Mouse (Mus musculus): ENCODE measurements around the gene Gga2.

Gga2 gene

GRCm38 (mm10) chr7:122000396-122000795 lies 20.6 kb downstream of the Gga2 start:
- DNase-seq, result no peak

- no peak for DNase-seq
Observed at GRCm38 (mm10) chr7:121995961-121996360, 25.1 kb downstream of the Gga2 start.

- peak; percentile 82 to 89 for DNase-seq
Observed at GRCm38 (mm10) chr7:121981307-121981871, 39.6 kb downstream of the Gga2 start, which contains the start of gene Cog7. Cog7 (minus strand) TSS chr7:121981711.

GRCm38 (mm10) chr7:121975031-121975430 lies 46.0 kb downstream of the Gga2 start:
- peak in 1 of 2 experiments; percentile 14 for DNase-seq

- DNase-seq, result no peak
Observed at GRCm38 (mm10) chr7:121971698-121972097, 49.3 kb downstream of the Gga2 start.

GRCm38 (mm10) chr7:121970250-121970649 lies 50.8 kb downstream of the Gga2 start:
- DNase-seq, result no peak

GRCm38 (mm10) chr7:121968816-121969215 lies 52.2 kb downstream of the Gga2 start:
- peak in 1 of 2 experiments; percentile 6 for DNase-seq

GRCm38 (mm10) chr7:121968242-121968641 lies 52.8 kb downstream of the Gga2 start:
- DNase-seq, result no peak

GRCm38 (mm10) chr7:121966169-121966568 lies 54.9 kb downstream of the Gga2 start:
- DNase-seq, result no peak

GRCm38 (mm10) chr7:121963883-121964398 lies 57.1 kb downstream of the Gga2 start:
- no peak for DNase-seq

- DNase-seq, result no peak
Observed at GRCm38 (mm10) chr7:121962571-121962959, 58.5 kb downstream of the Gga2 start.

- DNase-seq, result no peak
Observed at GRCm38 (mm10) chr7:121961913-121962570, 59.0 kb downstream of the Gga2 start.

- no peak for DNase-seq
Observed at GRCm38 (mm10) chr7:121955802-121956201, 65.2 kb downstream of the Gga2 start.

- no peak for DNase-seq
Observed at GRCm38 (mm10) chr7:121954891-121955669, 65.9 kb downstream of the Gga2 start.

- no peak for DNase-seq
Observed at GRCm38 (mm10) chr7:121947513-121947912, 73.5 kb downstream of the Gga2 start.

- no peak for DNase-seq
Observed at GRCm38 (mm10) chr7:121946196-121946595, 74.8 kb downstream of the Gga2 start.

GRCm38 (mm10) chr7:121942371-121942770 lies 78.7 kb downstream of the Gga2 start:
- no peak for DNase-seq

- DNase-seq, result no peak
Observed at GRCm38 (mm10) chr7:121941640-121942039, 79.4 kb downstream of the Gga2 start.

- DNase-seq, result no peak
Observed at GRCm38 (mm10) chr7:121941016-121941415, 80.0 kb downstream of the Gga2 start.

GRCm38 (mm10) chr7:121939729-121940128 lies 81.3 kb downstream of the Gga2 start:
- DNase-seq, result no peak

GRCm38 (mm10) chr7:121939244-121939643 lies 81.8 kb downstream of the Gga2 start:
- DNase-seq, result no peak

- DNase-seq, result no peak
Observed at GRCm38 (mm10) chr7:121938124-121938891, 82.7 kb downstream of the Gga2 start.
